Mouse (Mus musculus): Measurements from ENCODE around the gene Il3ra. TPM values are rescaled to one million over a fixed set of nuclear protein-coding genes. Genes with fewer than 3 reads are reported as not detected.

Il3ra gene
- 16.8 TPM for polyA plus RNA-seq (2017; shearing (Covaris generic))

GRCm38 (mm10) chr14:14345948-14346812 lies at the start of gene Il3ra:
Il3ra (plus strand) TSS chr14:14346275.

GRCm38 (mm10) chr14:14322528-14322927 lies 23.5 kb upstream of the Il3ra start, which contains the start of gene Olfr31:
Olfr31 (plus strand) TSS chr14:14322828.

GRCm38 (mm10) chr14:14400998-14401397 lies 54.9 kb downstream of the Il3ra start, which contains the start of gene Olfr721-ps1:
Olfr721-ps1 (plus strand) TSS chr14:14401298.

Other genes starting within 250 kb of the Il3ra start
- gene Psmd6, start 225.3 kb upstream of the Il3ra start, polyA plus RNA-seq (2017; shearing (Covaris generic)), result 146 TPM
- gene Olfr720, start 159.4 kb upstream of the Il3ra start, polyA plus RNA-seq (2017; shearing (Covaris generic)), result not detected
- gene Olfr31, start 23.4 kb upstream of the Il3ra start, polyA plus RNA-seq (2017; shearing (Covaris generic)), result 0.10 TPM
- gene Olfr721-ps1, start 55.0 kb downstream of the Il3ra start, polyA plus RNA-seq (2017; shearing (Covaris generic)), result not detected